Mouse (Mus musculus) left cerebral cortex, postnatal 4 days (tissue): ENCODE measurements around the gene Acsl5. TPM values are rescaled to one million over a fixed set of nuclear protein-coding genes. Genes with fewer than 3 reads are reported as not detected.

ENCODE experiments used
- DNase-seq: peaks from one replicate; pipeline ENCODE4 v3.0.0-alpha.2; 2022
- intact Hi-C: fragments of 180-260 bp; cut with DNase I; formaldehyde crosslinking; loops from one replicate; pipeline ENCODE4 v1.15.1; 2025
- total RNA-seq, 2 experiments: library from RNA; stranded (reverse); gene quantifications; 2 replicates each; pipeline ENCODE4 v1.2.3; 2021

The Acsl5 gene
- total RNA-seq, 2 experiments from 2014 or later: 25.2 to 27.3 TPM

DNA sequence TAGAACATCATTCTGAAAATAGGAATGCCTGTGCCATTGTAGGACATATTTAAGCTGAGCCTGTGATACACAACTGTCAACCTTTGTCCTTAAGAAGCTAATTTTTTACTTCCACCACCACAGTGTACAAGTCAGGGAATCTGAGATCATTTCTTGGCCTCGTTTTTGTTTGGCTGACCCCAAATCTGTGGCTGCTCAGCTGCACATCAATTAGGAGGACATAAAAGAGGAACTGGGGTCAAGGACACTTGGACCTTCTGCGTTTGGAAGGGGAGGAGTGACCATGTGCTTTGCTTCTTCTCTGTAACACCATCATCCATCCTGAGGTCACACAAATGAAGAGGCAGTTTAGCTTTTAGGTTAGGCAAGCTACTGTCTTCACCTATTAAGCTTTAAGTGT, 15.7 kb upstream of the Acsl5 start:
- intact Hi-C loops: no loop called here

DNA sequence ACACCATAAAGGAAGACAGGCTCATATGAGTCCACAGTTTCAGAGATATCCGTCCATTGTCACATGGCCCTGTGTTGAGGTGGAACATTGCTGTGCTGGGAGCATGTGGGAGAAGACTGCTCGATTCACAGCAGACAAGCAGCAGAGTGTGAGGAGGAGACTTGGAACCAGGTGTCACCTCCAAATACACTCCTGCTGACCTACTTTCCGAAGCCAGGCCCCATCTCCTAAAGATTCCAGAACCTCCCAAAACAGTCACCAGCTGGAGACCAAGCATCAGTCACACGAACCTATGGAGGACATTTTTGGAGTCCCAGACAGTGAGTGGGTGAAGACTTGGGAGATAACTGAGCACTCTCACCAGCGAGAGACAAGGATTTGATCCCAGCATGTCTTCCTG, 15.2 kb upstream of the Acsl5 start:
- no peak for DNase-seq
- intact Hi-C loops: no loop called here

More for the DNA sequence above, 15.7 kb upstream of the Acsl5 start:
- DNase-seq: no peak

GRCm38 (mm10) chr19:55239766-55240426, 11.8 kb upstream of the Acsl5 start:
- intact Hi-C loops: no loop called here
- no peak for DNase-seq

- no peak for DNase-seq
- intact Hi-C loops: no loop called here
These were observed 10.5 kb upstream of the Acsl5 start, which contains the start of gene Gucy2g for GRCm38 (mm10) chr19:55241186-55241645. Gene Gucy2g (minus strand): TSS chr19:55241236.

- intact Hi-C loops: no loop called here
- DNase-seq: peak; percentile 60
These were observed 6.9 kb upstream of the Acsl5 start for GRCm38 (mm10) chr19:55244791-55245231.

- no peak for DNase-seq
- intact Hi-C loops: no loop called here
These were observed 4.2 kb upstream of the Acsl5 start for GRCm38 (mm10) chr19:55247563-55247962.

- intact Hi-C loops: no loop called here
- no peak for DNase-seq
These were observed 3.7 kb upstream of the Acsl5 start for GRCm38 (mm10) chr19:55247991-55248520.

- intact Hi-C loops: no loop called here
These were observed 1.3 kb upstream of the Acsl5 start for GRCm38 (mm10) chr19:55250451-55250850.

GRCm38 (mm10) chr19:55253239-55253569, 1.5 kb downstream of the Acsl5 start:
- DNase-seq: no peak
- intact Hi-C loops: no loop called here

More at GRCm38 (mm10) chr19:55250451-55250850, 1.3 kb upstream of the Acsl5 start:
- no peak for DNase-seq

DNA sequence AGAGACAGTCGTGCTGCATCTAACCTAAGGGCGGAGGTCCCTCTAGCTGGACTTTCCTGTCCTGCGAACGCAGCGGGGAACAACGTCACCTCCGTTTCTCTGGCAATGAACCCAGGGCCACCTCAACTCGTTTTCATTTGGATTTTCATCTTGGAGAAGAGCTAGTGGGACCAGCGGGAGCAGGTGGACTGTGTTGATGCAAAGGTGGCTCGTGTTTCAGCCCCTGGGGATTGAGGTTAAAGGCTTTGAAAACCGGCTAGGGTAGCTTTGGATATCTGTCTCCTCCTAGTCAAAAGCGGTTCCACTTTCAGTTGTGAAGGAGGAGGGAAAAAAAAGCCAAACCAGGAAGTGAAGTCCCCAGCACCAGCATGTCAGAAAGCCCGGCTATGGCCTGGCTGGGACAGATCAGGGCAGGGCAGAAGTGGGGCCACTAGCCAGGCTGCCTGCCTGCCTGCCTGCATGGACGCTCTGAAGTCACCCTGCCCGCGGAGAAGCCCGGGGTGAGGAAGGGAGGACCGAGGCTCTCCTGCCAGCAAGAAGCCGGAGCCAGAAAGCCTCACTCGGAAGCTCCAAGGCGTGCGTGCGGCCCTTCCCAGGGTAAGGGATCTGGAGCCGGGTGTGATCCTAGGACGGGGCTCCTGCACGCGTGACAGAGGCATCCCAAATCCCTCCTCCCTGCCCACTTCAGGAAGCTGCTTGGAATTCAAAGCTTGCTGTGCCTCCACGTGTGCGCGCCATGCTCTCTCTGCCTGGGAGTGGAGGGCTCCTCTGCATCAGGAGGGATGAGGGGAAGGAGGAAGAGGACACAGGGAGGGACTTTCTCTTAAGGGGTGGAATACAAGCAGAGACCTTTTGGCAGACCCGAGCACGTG, 2.1 kb downstream of the Acsl5 start:
- intact Hi-C loops: no loop called here
- peak; percentile 38 for DNase-seq

- DNase-seq: peak; percentile 38
- intact Hi-C loops: no loop called here
These were observed 2.8 kb downstream of the Acsl5 start for GRCm38 (mm10) chr19:55254513-55255016.

GRCm38 (mm10) chr19:55256156-55256555, 4.4 kb downstream of the Acsl5 start:
- intact Hi-C loops: no loop called here
- DNase-seq: no peak

DNA sequence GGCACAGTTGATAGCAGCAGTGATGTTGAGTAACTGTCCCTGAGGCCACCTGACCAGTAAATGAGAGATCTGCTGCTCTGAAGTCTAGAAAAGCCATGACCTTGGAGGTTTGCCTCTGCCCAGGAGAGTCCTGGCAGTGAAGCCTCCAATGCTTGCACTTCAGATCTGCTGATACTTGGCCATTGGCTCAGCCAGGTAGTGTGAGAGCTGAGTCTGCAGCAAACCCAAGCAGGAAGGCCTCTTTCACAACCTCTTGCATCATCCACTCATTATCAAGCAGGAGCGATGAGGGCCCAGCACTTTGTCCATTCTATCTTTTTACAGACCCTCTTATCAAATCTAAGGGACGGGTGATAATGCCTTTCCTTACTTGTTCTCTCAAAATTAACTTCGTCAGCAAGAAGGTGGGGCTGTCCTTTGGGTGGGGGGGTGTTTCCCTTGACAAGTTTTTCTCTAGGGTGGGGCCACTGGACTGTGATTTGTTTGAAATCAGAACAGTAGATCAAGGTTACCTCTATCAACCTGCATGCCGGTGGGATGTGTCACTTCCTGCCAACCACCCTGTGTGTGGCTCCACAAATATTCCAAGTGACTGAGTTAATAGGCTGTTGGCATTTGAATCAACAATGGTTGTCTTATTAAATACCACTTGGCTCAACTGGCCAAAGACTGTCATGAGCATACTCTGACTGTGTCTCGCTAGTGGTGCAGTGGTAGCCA, 6.1 kb downstream of the Acsl5 start:
- no peak for DNase-seq
- intact Hi-C loops: no loop called here

GRCm38 (mm10) chr19:55258514-55258913, 6.8 kb downstream of the Acsl5 start:
- intact Hi-C loops: no loop called here
- no peak for DNase-seq

GRCm38 (mm10) chr19:55260389-55261184, 8.8 kb downstream of the Acsl5 start:
- DNase-seq: no peak
- intact Hi-C loops: no loop called here

GRCm38 (mm10) chr19:55265269-55265668, 13.5 kb downstream of the Acsl5 start:
- no peak for DNase-seq
- intact Hi-C loops: no loop called here

DNA sequence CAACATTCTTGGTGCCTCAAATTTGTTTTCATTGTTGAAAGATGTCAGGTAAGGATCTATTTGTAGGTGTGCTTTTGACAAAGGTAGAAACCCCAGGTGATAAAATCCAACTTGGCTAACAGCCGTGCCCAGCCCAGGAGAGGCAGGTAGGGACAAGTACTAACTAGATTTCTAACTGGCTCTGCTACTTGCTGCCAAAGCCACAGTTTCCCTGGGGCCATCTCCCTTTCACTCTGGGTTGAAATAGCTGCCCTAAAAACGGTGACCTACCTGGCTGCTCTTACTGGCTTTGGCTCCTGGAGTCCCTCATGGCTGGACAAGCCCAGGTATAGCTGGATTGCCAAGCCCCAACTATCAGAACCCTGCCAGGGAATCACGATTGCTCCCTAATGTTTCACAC, 15.0 kb downstream of the Acsl5 start:
- no peak for DNase-seq
- intact Hi-C loops: no loop called here

DNA sequence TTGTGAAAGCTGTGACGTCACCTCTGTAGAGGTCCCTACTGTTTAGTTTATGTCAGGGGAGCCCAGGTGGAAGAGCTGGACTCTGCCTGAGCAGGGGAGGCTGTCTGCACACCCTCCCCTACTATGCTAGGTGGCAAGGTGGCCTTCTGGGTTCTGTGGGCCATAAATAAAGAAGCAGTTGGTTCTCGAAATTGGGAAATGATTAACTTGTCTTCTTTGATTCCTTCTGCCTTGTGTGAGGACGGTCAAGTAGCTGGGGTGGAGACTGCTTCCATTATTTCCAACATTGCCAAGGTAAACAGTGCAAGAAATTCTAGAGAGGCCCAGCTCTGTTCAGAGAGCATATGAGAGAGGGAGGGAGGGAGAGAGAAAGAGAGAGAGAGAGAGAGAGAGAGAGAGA, 16.4 kb downstream of the Acsl5 start:
- no peak for DNase-seq
- intact Hi-C loops: no loop called here

DNA sequence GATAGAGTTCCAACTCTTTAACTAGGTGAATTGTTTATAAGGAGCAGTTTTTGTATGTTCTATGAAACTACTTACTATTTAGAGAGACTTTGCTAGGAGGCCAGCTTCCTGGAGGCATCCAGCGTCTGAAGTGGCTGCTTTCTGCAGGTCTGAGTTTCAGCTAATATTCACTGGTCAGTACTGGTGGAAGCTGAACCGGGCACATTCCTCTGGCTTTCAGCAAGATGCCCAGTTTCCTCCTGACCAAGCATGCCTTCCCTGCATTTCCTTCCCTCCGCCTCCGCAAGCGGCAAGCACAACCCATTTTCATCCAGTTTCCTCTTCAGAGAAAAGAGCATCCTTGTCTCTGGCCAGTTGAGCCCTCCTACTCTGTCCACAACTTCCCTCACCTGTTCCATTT, 17.3 kb downstream of the Acsl5 start:
- intact Hi-C loops: no loop called here
- no peak for DNase-seq

- intact Hi-C loops: no loop called here
- DNase-seq: no peak
These were observed 19.7 kb downstream of the Acsl5 start for GRCm38 (mm10) chr19:55271448-55271847.
